Mouse (Mus musculus): ENCODE results near the gene Ndc80.

DNA sequence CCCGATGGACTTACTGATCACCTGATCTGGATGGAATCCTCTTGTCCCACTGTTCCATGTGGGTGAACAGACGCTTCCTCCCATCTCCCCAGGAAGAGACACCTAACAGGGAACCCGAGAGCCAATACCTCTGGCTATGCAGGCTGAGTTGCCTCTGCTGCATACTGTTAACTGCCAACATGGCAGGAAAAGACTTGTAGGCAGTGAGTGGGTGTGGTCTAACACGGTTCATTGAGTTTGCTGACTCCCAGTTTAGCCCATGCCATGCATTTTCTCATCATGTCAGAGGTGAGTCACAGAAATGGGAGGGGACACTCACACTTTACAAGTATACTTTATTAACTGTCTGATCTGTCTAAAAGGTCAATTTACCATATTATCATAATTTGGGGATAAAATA, 30.9 kb downstream of the Ndc80 start:
- TF ChIP-seq CTCF (IDR thresholded peaks at IDR 0.05; ENCODE audit: low read depth) (no peak), EP300 (optimal IDR thresholded peaks at IDR 0.05) (no peak)
